ENCODE assay signal across 7 mouse cellular contexts in genomic region chr16:4585642-4586530, GRCm38 (mm10). TPM values are rescaled to one million over a fixed set of nuclear protein-coding genes. Genes with fewer than 3 reads are reported as not detected.
A peak's percentile ranks its signal among the peaks of the same experiment; 100 is the strongest.
DNase-seq lines count a peak whose midpoint lies in the region; ATAC-seq and TF ChIP-seq lines count a peak whose summit lies in the region.

No protein-coding gene starts in this region.

- TF ChIP-seq CTCF in spleen, adult 2 months (IDR thresholded peaks at IDR 0.05; ENCODE audit: extremely low read depth, insufficient read depth, insufficient read length, insufficient replicate concordance), result no peak

- H3K9ac ChIP-seq in limb, embryonic 13.5 days, result peak overlapping the region; percentile 62
- H3K9ac ChIP-seq in stomach, embryonic 14.5 days (replicated peaks; ENCODE audit: low read depth, low read length), result 0 out of 2 replicates have a peak overlapping the region, but pooled peaks have one; percentile 21

- WGBS in spleen, adult 2 months, result 11% methylated on average over 14 of the region's 14 CpGs
- WGBS in limb, embryonic 13.5 days, result 8% methylated on average over 14 of the region's 14 CpGs
- 8% methylated on average over 14 of the region's 14 CpGs for WGBS in stomach, embryonic 14.5 days

- H3K27ac ChIP-seq in spleen, adult 2 months (ENCODE audit: insufficient read depth, low read length), result peak overlapping the region; percentile 76
- H3K27ac ChIP-seq in limb, embryonic 13.5 days, result peak overlapping the region; percentile 90
- peak overlapping the region; percentile 90 for H3K27ac ChIP-seq in stomach, embryonic 14.5 days (ENCODE audit: low read length)

- H3K36me3 ChIP-seq in spleen, adult 2 months (ENCODE audit: control insufficient read depth, insufficient read depth, low read length), result no peaks in the 10 kb centered on the region
- peaks cover 10% of the 10 kb centered on the region for H3K36me3 ChIP-seq in limb, embryonic 13.5 days
- H3K36me3 ChIP-seq in stomach, embryonic 14.5 days (ENCODE audit: control insufficient read depth, insufficient read depth, low read length), result peaks cover 4% of the 10 kb centered on the region; the same call in 1 of the 2 replicates

- peak overlapping the region; percentile 67 for H3K4me2 ChIP-seq in limb, embryonic 13.5 days (replicated peaks)
- peak overlapping the region; percentile 64 for H3K4me2 ChIP-seq in stomach, embryonic 14.5 days (replicated peaks; ENCODE audit: low read depth, low read length)

- no peaks in the 10 kb centered on the region for H3K27me3 ChIP-seq in spleen, adult 2 months (ENCODE audit: control insufficient read depth, insufficient read depth, low read length)
- no peaks in the 10 kb centered on the region for H3K27me3 ChIP-seq in limb, embryonic 13.5 days
- H3K27me3 ChIP-seq in stomach, embryonic 14.5 days (ENCODE audit: control insufficient read depth, insufficient read depth, low read length), result no peaks in the 10 kb centered on the region

- H3K9me3 ChIP-seq in limb, embryonic 13.5 days, result no peaks in the 10 kb centered on the region
- no peaks in the 10 kb centered on the region for H3K9me3 ChIP-seq in stomach, embryonic 14.5 days (ENCODE audit: control insufficient read depth, low read depth, low read length)

- peak overlapping the region; percentile 67 for H3K4me3 ChIP-seq in spleen, adult 2 months (ENCODE audit: extremely low read depth, insufficient read depth, insufficient read length)
- peak overlapping the region; percentile 47 for H3K4me3 ChIP-seq in limb, embryonic 13.5 days
- H3K4me3 ChIP-seq in stomach, embryonic 14.5 days (ENCODE audit: low read depth, low read length), result peak overlapping the region; percentile 33

- ATAC-seq in erythroblast, adult 5-6 weeks (replicated peaks; ENCODE audit: low FRiP score, poor library complexity, severe bottlenecking), result peak; percentile 20
- peak; percentile 17; the same call in 1 of the 2 replicates for ATAC-seq in limb, embryonic 13.5 days (ENCODE audit: low FRiP score, low read depth)
- peak; percentile 16; the same call in 1 of the 2 replicates for ATAC-seq in stomach, embryonic 14.5 days (ENCODE audit: insufficient number of reproducible peaks, insufficient read depth, low FRiP score, low read depth)

- no peak for DNase-seq in spleen, adult 2 months (ENCODE audit: low read depth in 1 of 2, low spot score in 2 of 2)
- no peak for DNase-seq in spleen, adult 18-20 months
- no peak for DNase-seq in frontal cortex, postnatal 36 days (ENCODE audit: low spot score in 2 of 2)
- no peak for DNase-seq in urinary bladder, postnatal 25 days (ENCODE audit: low spot score)

- no peak for TF ChIP-seq POLR2A in spleen, adult 2 months (IDR thresholded peaks at IDR 0.05; ENCODE audit: low read depth, low read length)

- H3K4me1 ChIP-seq in spleen, adult 2 months (ENCODE audit: control insufficient read depth, insufficient read depth, insufficient read length), result peaks cover 6% of the 10 kb centered on the region; the same call in 1 of the 2 replicates
- H3K4me1 ChIP-seq in limb, embryonic 13.5 days, result peaks cover 21% of the 10 kb centered on the region
- peaks cover 15% of the 10 kb centered on the region for H3K4me1 ChIP-seq in stomach, embryonic 14.5 days (ENCODE audit: control insufficient read depth, insufficient read depth, low read length)

RNA-seq across cellular contexts. Expression of gene Glis2, which starts 8.6 kb away (rescaled TPM):
- 11.9 and 14.1 TPM in 2 replicates for polyA plus RNA-seq in spleen, adult 2 months (2012; rRNA removed)
- not detected in 2 replicates for total RNA-seq in erythroblast, adult 5-6 weeks (2015; ENCODE audit: low replicate concordance)
- not detected in 2 replicates for total RNA-seq in erythroblast, adult 5-6 weeks (2017; ENCODE audit: low replicate concordance)
- polyA plus RNA-seq in limb, embryonic 13.5 days (2015; fragmentation: Nextera tagmentation; extraction: Ambion mirVana), result 32.0 and 39.4 TPM in 2 replicates
- 31.0 and 34.7 TPM in 2 replicates for polyA plus RNA-seq in stomach, embryonic 14.5 days (2014; fragmentation: Nextera tagmentation; extraction: Ambion mirVana)

RNA-seq across cellular contexts. Expression of gene Tfap4, which starts 26.2 kb away (rescaled TPM):
- 5.6 and 8.7 TPM in 2 replicates for polyA plus RNA-seq in spleen, adult 2 months (2012; rRNA removed)
- 3.1 and 14.4 TPM in 2 replicates for total RNA-seq in erythroblast, adult 5-6 weeks (2015; ENCODE audit: low replicate concordance)
- total RNA-seq in erythroblast, adult 5-6 weeks (2017; ENCODE audit: low replicate concordance), result 4.6 and 5.9 TPM in 2 replicates
- 24.9 and 26.3 TPM in 2 replicates for polyA plus RNA-seq in limb, embryonic 13.5 days (2015; fragmentation: Nextera tagmentation; extraction: Ambion mirVana)
- 24.9 and 25.7 TPM in 2 replicates for polyA plus RNA-seq in stomach, embryonic 14.5 days (2014; fragmentation: Nextera tagmentation; extraction: Ambion mirVana)

RNA-seq across cellular contexts. Expression of gene Pam16, which starts 38.9 kb away (rescaled TPM):
- polyA plus RNA-seq in spleen, adult 2 months (2012; rRNA removed), result 8.2 and 9.5 TPM in 2 replicates
- 3.3 and 10.6 TPM in 2 replicates for total RNA-seq in erythroblast, adult 5-6 weeks (2015; ENCODE audit: low replicate concordance)
- total RNA-seq in erythroblast, adult 5-6 weeks (2017; ENCODE audit: low replicate concordance), result 7.9 and 11.6 TPM in 2 replicates
- polyA plus RNA-seq in limb, embryonic 13.5 days (2015; fragmentation: Nextera tagmentation; extraction: Ambion mirVana), result 105 and 106 TPM in 2 replicates
- polyA plus RNA-seq in stomach, embryonic 14.5 days (2014; fragmentation: Nextera tagmentation; extraction: Ambion mirVana), result 84.7 and 85.5 TPM in 2 replicates

RNA-seq across cellular contexts. Expression of gene Srl, which starts 44.3 kb away (rescaled TPM):
- 0.53 and 0.68 TPM in 2 replicates for polyA plus RNA-seq in spleen, adult 2 months (2012; rRNA removed)
- 1.0 and 1.3 TPM in 2 replicates for total RNA-seq in erythroblast, adult 5-6 weeks (2015; ENCODE audit: low replicate concordance)
- 1.3 and 10.3 TPM in 2 replicates for total RNA-seq in erythroblast, adult 5-6 weeks (2017; ENCODE audit: low replicate concordance)
- 38.7 and 41.8 TPM in 2 replicates for polyA plus RNA-seq in limb, embryonic 13.5 days (2015; fragmentation: Nextera tagmentation; extraction: Ambion mirVana)
- polyA plus RNA-seq in stomach, embryonic 14.5 days (2014; fragmentation: Nextera tagmentation; extraction: Ambion mirVana), result 10.5 and 13.8 TPM in 2 replicates

RNA-seq across cellular contexts. Expression of gene Vasn, which starts 53.9 kb away (rescaled TPM):
- 23.6 and 31.3 TPM in 2 replicates for polyA plus RNA-seq in spleen, adult 2 months (2012; rRNA removed)
- total RNA-seq in erythroblast, adult 5-6 weeks (2015; ENCODE audit: low replicate concordance), result not detected in 2 replicates
- not detected in 2 replicates for total RNA-seq in erythroblast, adult 5-6 weeks (2017; ENCODE audit: low replicate concordance)
- polyA plus RNA-seq in limb, embryonic 13.5 days (2015; fragmentation: Nextera tagmentation; extraction: Ambion mirVana), result 35.6 and 35.9 TPM in 2 replicates
- polyA plus RNA-seq in stomach, embryonic 14.5 days (2014; fragmentation: Nextera tagmentation; extraction: Ambion mirVana), result 17.5 and 20.4 TPM in 2 replicates
